Mouse (Mus musculus): ENCODE data around the gene Cfl1.

DNA sequence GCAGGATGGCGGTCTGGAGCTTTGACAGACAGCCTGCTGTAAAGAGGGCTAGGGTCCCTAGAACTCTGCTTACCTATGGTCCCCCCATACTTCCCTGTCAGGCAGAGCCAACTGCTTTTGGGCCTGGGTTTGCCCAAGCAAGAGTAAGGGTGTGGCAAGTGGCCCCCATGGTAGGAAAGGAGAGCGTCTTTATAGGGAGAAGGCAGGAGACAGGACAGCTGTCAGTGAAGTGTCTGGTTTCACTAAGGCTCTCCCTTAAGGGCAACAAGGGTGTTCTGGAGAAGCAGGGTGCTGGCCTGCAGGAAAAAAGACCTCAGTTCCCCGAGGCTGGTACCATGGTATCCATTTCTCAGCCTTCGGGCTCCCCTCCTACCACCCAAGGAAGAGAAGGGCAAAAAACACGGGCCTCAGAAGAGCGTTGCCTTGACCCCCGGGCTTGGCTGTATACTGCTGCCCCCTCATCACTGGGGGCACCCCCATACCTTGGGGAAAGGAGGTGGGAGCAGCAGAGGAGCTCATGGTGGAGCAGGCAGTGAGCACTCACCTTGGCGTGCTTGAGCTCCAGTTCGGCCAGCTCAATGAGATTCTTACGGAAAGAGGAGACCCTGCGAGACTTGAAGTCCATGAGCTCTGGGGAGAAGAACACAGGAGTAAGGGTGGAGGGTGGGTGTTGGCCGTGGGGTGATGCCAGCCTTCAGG is 5.2 kb downstream of the Cfl1 start:
- no peak for TF ChIP-seq TAL1 (conservative IDR thresholded peaks at IDR 0.05; ENCODE audit: low read depth, low read length)
- TF ChIP-seq CTCF (IDR thresholded peaks at IDR 0.05; ENCODE audit: low read depth, low read length), result no peak
- TF ChIP-seq GATA1 (IDR thresholded peaks at IDR 0.05; ENCODE audit: borderline replicate concordance, low read length), result no peak
- TF ChIP-seq POLR2AphosphoS5 (IDR thresholded peaks at IDR 0.05; ENCODE audit: insufficient replicate concordance, low read depth, low read length), result no peak
- no peak for TF ChIP-seq GATA2 (IDR thresholded peaks at IDR 0.05; ENCODE audit: borderline replicate concordance, low read depth, low read length)

All from G1E (cell line).